Mouse (Mus musculus) olfactory bulb, adult 2 months (tissue): ENCODE data around the gene Gm27029. TPM values are rescaled to one million over a fixed set of nuclear protein-coding genes. Genes with fewer than 3 reads are reported as not detected.

Experiments used
- H3K27ac ChIP-seq: fragments of 200-500 bp; 2 replicates; pipeline ENCODE4 v1.5.1; 2012; ENCODE audit warnings: low read depth, low read length; ENCODE audit not compliant: insufficient read depth
- H3K4me1 ChIP-seq: fragments of 200-500 bp; 2 replicates; pipeline ENCODE4 v1.6.1; 2012; ENCODE audit warnings: low read length; ENCODE audit not compliant: control insufficient read depth, insufficient read depth
- H3K4me3 ChIP-seq: fragments of 200-500 bp; 2 replicates; pipeline ENCODE4 v1.5.1; 2012; ENCODE audit warnings: mild to moderate bottlenecking, low read depth, low read length, moderate library complexity; ENCODE audit not compliant: insufficient read depth
- CTCF ChIP-seq: fragments of 200-500 bp; IDR thresholded peaks from 2 replicates; pipeline ENCODE4 v1.5.1; 2012; ENCODE audit warnings: low read depth, mild to moderate bottlenecking, low read length, moderate library complexity; ENCODE audit not compliant: insufficient read depth
- POLR2A ChIP-seq: fragments of 200-500 bp; IDR thresholded peaks from 2 replicates; pipeline ENCODE4 v1.6.1; 2012; ENCODE audit warnings: mild to moderate bottlenecking, low read depth, low read length, moderate library complexity; ENCODE audit not compliant: insufficient read depth
- WGBS: fragments of 180-500 bp; shearing (Covaris S2); methylation state at CpG from one replicate; pipeline ENCODE4 v1.1.7; 2018; 5-methylcytosine and 5-hydroxymethylcytosine counted together
- polyA plus RNA-seq: library from polyadenylated mRNA; stranded (reverse); fragments of >200 nt; gene quantifications from 2 replicates; pipeline ENCODE4 v1.2.4, GENCODE M21; 2012; ENCODE audit warnings: low replicate concordance; ENCODE audit not compliant: missing spikeins, insufficient read depth, insufficient read length

The Gm27029 gene
- polyA plus RNA-seq, 1 experiment = not detected

- 57% methylated on average over 4 of the region's 4 CpGs for WGBS
- no peak overlapping the region for H3K4me3 ChIP-seq
Measured at GRCm38 (mm10) chr11:101436916-101437315, 12.3 kb upstream of the Gm27029 start.

GRCm38 (mm10) chr11:101435831-101436230 is 11.2 kb upstream of the Gm27029 start:
- 78% methylated on average over 4 of the region's 4 CpGs for WGBS
- H3K4me3 ChIP-seq = no peak overlapping the region
- TF ChIP-seq CTCF = no peak
- no peak for TF ChIP-seq POLR2A
- no peaks in the 10 kb centered on the region for H3K4me1 ChIP-seq
- no peak overlapping the region for H3K27ac ChIP-seq

More at GRCm38 (mm10) chr11:101436916-101437315, 12.3 kb upstream of the Gm27029 start:
- Histone ChIP-seq H3K27ac (no peak overlapping the region), H3K4me1 (no peaks in the 10 kb centered on the region)
- no peak for TF ChIP-seq CTCF
- TF ChIP-seq POLR2A = no peak

GRCm38 (mm10) chr11:101433396-101433795 is 8.8 kb upstream of the Gm27029 start:
- H3K27ac ChIP-seq = no peak overlapping the region
- WGBS = 54% methylated on average over 13 of the region's 13 CpGs
- no peaks in the 10 kb centered on the region for H3K4me1 ChIP-seq
- H3K4me3 ChIP-seq = no peak overlapping the region
- TF ChIP-seq POLR2A = no peak
- no peak for TF ChIP-seq CTCF

GRCm38 (mm10) chr11:101431327-101431726 is 6.7 kb upstream of the Gm27029 start:
- WGBS = 90% methylated on average over 9 of the region's 9 CpGs
- H3K4me1 ChIP-seq = no peaks in the 10 kb centered on the region; the same call in 1 of the 2 replicates
- no peak for TF ChIP-seq CTCF
- TF ChIP-seq POLR2A = no peak
- no peak overlapping the region for H3K27ac ChIP-seq
- H3K4me3 ChIP-seq = no peak overlapping the region

GRCm38 (mm10) chr11:101426165-101426564 is 1.6 kb upstream of the Gm27029 start:
- no peak overlapping the region for H3K27ac ChIP-seq
- no peak for TF ChIP-seq CTCF
- no peak for TF ChIP-seq POLR2A
- H3K4me3 ChIP-seq = 0 out of 2 replicates have a peak overlapping the region, but pooled peaks have one; percentile 12
- WGBS = 45% methylated on average over 8 of the region's 8 CpGs
- H3K4me1 ChIP-seq = peaks cover 9% of the 10 kb centered on the region

- TF ChIP-seq CTCF = no peak
- TF ChIP-seq POLR2A = peak; percentile 67
- peak within 1 kb of the TSS; percentile 43; the same call in 1 of the 2 replicates for H3K27ac ChIP-seq
- H3K4me3 ChIP-seq = peak within 1 kb of the TSS; percentile 70
- under 1% methylated on average over 81 of the region's 81 CpGs for WGBS
- H3K4me1 ChIP-seq = peaks cover 9% of the 10 kb centered on the region
Measured at GRCm38 (mm10) chr11:101424925-101425813, 573 bp upstream of the Gm27029 start, which contains the start of the genes Rundc1 and Ptges3l. Gene Rundc1 (plus strand): TSS chr11:101425085. Gene Ptges3l (minus strand): TSS chr11:101425333.

- no peak overlapping the region for H3K27ac ChIP-seq
- TF ChIP-seq POLR2A (no peak), CTCF (no peak)
- peaks cover 6% of the 10 kb centered on the region for H3K4me1 ChIP-seq
- H3K4me3 ChIP-seq = no peak overlapping the region
- WGBS = 90% methylated on average over 5 of the region's 5 CpGs
Measured at GRCm38 (mm10) chr11:101420148-101420547, 4.4 kb downstream of the Gm27029 start.

GRCm38 (mm10) chr11:101419610-101420009 is 5.0 kb downstream of the Gm27029 start:
- no peak for TF ChIP-seq POLR2A
- TF ChIP-seq CTCF = no peak
- 29% methylated on average over 3 of the region's 3 CpGs for WGBS
- peaks cover 6% of the 10 kb centered on the region for H3K4me1 ChIP-seq
- no peak overlapping the region for H3K27ac ChIP-seq
- no peak overlapping the region for H3K4me3 ChIP-seq

- no peak for TF ChIP-seq POLR2A
- TF ChIP-seq CTCF = no peak
- 51% methylated on average over 6 of the region's 6 CpGs for WGBS
- H3K27ac ChIP-seq = no peak overlapping the region
- no peak overlapping the region for H3K4me3 ChIP-seq
- H3K4me1 ChIP-seq = peaks cover under 1% of the 10 kb centered on the region
Measured at GRCm38 (mm10) chr11:101418991-101419390, 5.6 kb downstream of the Gm27029 start.
